Mouse (Mus musculus): ENCODE measurements around the gene Irx4. TPM values are rescaled to one million over a fixed set of nuclear protein-coding genes. Genes with fewer than 3 reads are reported as not detected.

The Irx4 gene
- polyA plus RNA-seq, 1 experiment: not detected

DNA sequence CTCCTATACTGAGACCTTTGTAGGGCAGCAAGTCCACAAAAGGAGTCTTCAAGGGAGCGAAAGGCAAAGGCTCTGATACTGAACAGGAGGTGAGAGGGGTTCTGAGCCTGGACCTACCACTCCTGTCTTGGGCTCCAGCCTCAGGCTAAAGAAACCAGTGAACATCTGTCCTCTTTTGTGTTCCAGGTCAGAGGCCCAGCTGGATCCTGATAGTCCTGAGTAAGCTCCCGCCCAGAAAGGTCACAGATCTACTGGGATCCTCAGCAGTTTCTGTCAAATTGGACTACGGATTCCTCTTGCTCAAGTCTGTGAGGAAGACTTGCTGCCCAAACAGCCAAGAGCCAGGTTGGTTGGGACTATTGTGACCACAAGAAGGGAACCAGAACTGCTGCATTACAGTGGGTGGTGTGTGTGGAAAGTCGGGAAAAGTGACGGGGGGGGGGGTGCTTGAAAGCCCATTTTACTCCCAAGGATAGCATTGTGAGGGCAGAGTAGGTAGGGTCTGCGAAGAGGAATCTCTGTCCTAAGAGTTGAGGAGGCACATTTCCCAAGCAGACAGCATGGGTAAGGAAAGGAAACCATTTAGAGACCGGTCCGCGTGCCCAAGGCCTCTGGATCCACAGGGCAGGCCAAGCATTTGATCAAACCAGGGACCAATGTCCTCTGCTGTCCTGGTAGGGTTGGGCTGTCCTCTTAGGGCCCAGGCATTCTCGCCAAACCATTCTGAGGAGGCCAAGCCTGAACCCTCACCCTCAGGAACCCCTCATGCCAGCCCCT is 514 bp upstream of the Irx4 start:
- Histone ChIP-seq H3K36me3 (ENCODE audit: control insufficient read depth) (no peaks in the 10 kb centered on the region), H3K4me3 (replicated peaks) (no peak overlapping the region), H3K4me1 (ENCODE audit: control insufficient read depth) (no peaks in the 10 kb centered on the region), H3K9me3 (ENCODE audit: control insufficient read depth, low read length) (no peaks in the 10 kb centered on the region), H3K27me3 (ENCODE audit: control insufficient read depth) (peaks cover 68% of the 10 kb centered on the region)
- TF ChIP-seq GATA1 (IDR thresholded peaks at IDR 0.05; ENCODE audit: low read length): no peak

GRCm38 (mm10) chr13:73261036-73261730 is 904 bp downstream of the Irx4 start:
- H3K27me3 ChIP-seq (ENCODE audit: control insufficient read depth): peaks cover 81% of the 10 kb centered on the region

DNA sequence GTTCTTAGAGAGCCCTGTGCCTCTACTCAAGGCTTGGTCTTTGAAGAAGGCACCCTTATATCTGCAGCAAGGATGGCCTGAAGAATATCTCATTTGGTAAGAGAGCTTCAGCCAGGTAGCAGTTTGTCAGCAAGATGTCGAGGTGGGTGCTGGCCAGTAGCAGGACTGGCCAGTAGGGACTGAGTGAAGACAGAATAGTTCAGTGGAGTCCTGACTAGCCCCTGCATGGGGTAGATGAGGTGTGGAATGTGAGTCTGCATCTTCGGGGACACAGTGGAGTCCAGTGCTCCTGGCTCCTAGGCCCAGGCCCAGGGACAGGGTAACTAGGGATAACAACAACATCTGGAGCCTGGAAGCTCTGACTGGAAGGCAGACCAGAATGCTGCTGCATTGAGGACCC is 1.6 kb downstream of the Irx4 start:
- no peak for TF ChIP-seq GATA1 (IDR thresholded peaks at IDR 0.05; ENCODE audit: low read length)
- TF ChIP-seq TAL1 (IDR thresholded peaks at IDR 0.05; ENCODE audit: low read length): no peak
- Histone ChIP-seq H3K4me3 (replicated peaks) (no peak overlapping the region), H3K4me1 (ENCODE audit: control insufficient read depth) (no peaks in the 10 kb centered on the region), H3K36me3 (ENCODE audit: control insufficient read depth) (no peaks in the 10 kb centered on the region), H3K9me3 (ENCODE audit: control insufficient read depth, low read length) (no peaks in the 10 kb centered on the region), H3K27me3 (ENCODE audit: control insufficient read depth) (peaks cover 88% of the 10 kb centered on the region)

More at GRCm38 (mm10) chr13:73261036-73261730, 904 bp downstream of the Irx4 start:
- H3K36me3 ChIP-seq (ENCODE audit: control insufficient read depth): no peaks in the 10 kb centered on the region
- H3K4me1 ChIP-seq (ENCODE audit: control insufficient read depth): no peaks in the 10 kb centered on the region
- no peaks in the 10 kb centered on the region for H3K9me3 ChIP-seq (ENCODE audit: control insufficient read depth, low read length)
- TF ChIP-seq GATA1 (IDR thresholded peaks at IDR 0.05; ENCODE audit: low read length): no peak
- no peak for TF ChIP-seq TAL1 (IDR thresholded peaks at IDR 0.05; ENCODE audit: low read length)
- no peak overlapping the region for H3K4me3 ChIP-seq (replicated peaks)

GRCm38 (mm10) chr13:73262336-73263127 is 2.3 kb downstream of the Irx4 start:
- H3K36me3 ChIP-seq (ENCODE audit: control insufficient read depth): no peaks in the 10 kb centered on the region
- TF ChIP-seq TAL1 (IDR thresholded peaks at IDR 0.05; ENCODE audit: low read length) (no peak), GATA1 (IDR thresholded peaks at IDR 0.05; ENCODE audit: low read length) (no peak)
- H3K9me3 ChIP-seq (ENCODE audit: control insufficient read depth, low read length): no peaks in the 10 kb centered on the region
- no peak overlapping the region for H3K4me3 ChIP-seq (replicated peaks)
- H3K4me1 ChIP-seq (ENCODE audit: control insufficient read depth): no peaks in the 10 kb centered on the region
- H3K27me3 ChIP-seq (ENCODE audit: control insufficient read depth): peaks cover 95% of the 10 kb centered on the region

GRCm38 (mm10) chr13:73263128-73263971 is 3.1 kb downstream of the Irx4 start:
- H3K36me3 ChIP-seq (ENCODE audit: control insufficient read depth): no peaks in the 10 kb centered on the region
- H3K27me3 ChIP-seq (ENCODE audit: control insufficient read depth): peaks cover 97% of the 10 kb centered on the region
- H3K4me3 ChIP-seq (replicated peaks): no peak overlapping the region
- H3K4me1 ChIP-seq (ENCODE audit: control insufficient read depth): no peaks in the 10 kb centered on the region
- H3K9me3 ChIP-seq (ENCODE audit: control insufficient read depth, low read length): no peaks in the 10 kb centered on the region
- TF ChIP-seq GATA1 (IDR thresholded peaks at IDR 0.05; ENCODE audit: low read length): no peak
- no peak for TF ChIP-seq TAL1 (IDR thresholded peaks at IDR 0.05; ENCODE audit: low read length)

- Histone ChIP-seq H3K27me3 (ENCODE audit: control insufficient read depth) (peaks cover 99% of the 10 kb centered on the region), H3K4me3 (replicated peaks) (no peak overlapping the region), H3K9me3 (ENCODE audit: control insufficient read depth, low read length) (no peaks in the 10 kb centered on the region), H3K36me3 (ENCODE audit: control insufficient read depth) (no peaks in the 10 kb centered on the region), H3K4me1 (ENCODE audit: control insufficient read depth) (no peaks in the 10 kb centered on the region)
- no peak for TF ChIP-seq GATA1 (IDR thresholded peaks at IDR 0.05; ENCODE audit: low read length)
- TF ChIP-seq TAL1 (IDR thresholded peaks at IDR 0.05; ENCODE audit: low read length): no peak
Measured at GRCm38 (mm10) chr13:73264166-73264735, 4.0 kb downstream of the Irx4 start.

DNA sequence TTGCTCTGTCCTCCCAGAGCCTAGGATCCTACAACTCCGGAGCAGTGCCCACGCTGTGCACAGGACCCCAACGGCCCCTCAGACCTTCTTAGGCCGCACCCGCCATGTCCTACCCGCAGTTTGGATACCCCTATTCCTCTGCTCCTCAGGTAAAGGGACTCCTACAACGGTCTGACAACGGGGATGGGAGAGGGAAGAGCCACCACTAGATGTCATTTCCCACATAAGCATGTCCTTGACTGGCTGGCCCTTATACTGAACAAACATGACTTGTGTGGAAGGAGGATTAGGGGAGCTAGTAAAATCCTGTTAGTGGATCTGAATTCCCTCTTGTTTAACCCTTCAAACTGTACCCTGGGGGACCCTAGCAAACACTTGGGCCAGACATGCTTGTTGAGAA is 4.6 kb downstream of the Irx4 start:
- no peaks in the 10 kb centered on the region for H3K36me3 ChIP-seq (ENCODE audit: control insufficient read depth)
- peaks cover 99% of the 10 kb centered on the region for H3K27me3 ChIP-seq (ENCODE audit: control insufficient read depth)
- no peaks in the 10 kb centered on the region for H3K4me1 ChIP-seq (ENCODE audit: control insufficient read depth)
- H3K9me3 ChIP-seq (ENCODE audit: control insufficient read depth, low read length): no peaks in the 10 kb centered on the region
- TF ChIP-seq TAL1 (IDR thresholded peaks at IDR 0.05; ENCODE audit: low read length) (no peak), GATA1 (IDR thresholded peaks at IDR 0.05; ENCODE audit: low read length) (no peak)
- H3K4me3 ChIP-seq (replicated peaks): no peak overlapping the region

GRCm38 (mm10) chr13:73265442-73265841 is 5.2 kb downstream of the Irx4 start:
- Histone ChIP-seq H3K9me3 (ENCODE audit: control insufficient read depth, low read length) (no peaks in the 10 kb centered on the region), H3K4me1 (ENCODE audit: control insufficient read depth) (no peaks in the 10 kb centered on the region), H3K4me3 (replicated peaks) (no peak overlapping the region), H3K36me3 (ENCODE audit: control insufficient read depth) (no peaks in the 10 kb centered on the region), H3K27me3 (ENCODE audit: control insufficient read depth) (peaks cover 99% of the 10 kb centered on the region)
- no peak for TF ChIP-seq TAL1 (IDR thresholded peaks at IDR 0.05; ENCODE audit: low read length)
- TF ChIP-seq GATA1 (IDR thresholded peaks at IDR 0.05; ENCODE audit: low read length): no peak

Data from erythroblast, embryonic 14.5 days (primary cell).